ENCODE assay signal across 23 mouse cellular contexts in genomic region chr17:24362527-24362926, GRCm38 (mm10). TPM values are rescaled to one million over a fixed set of nuclear protein-coding genes. Genes with fewer than 3 reads are reported as not detected.
DNase-seq lines count a peak whose midpoint lies in the region; ATAC-seq and TF ChIP-seq lines count a peak whose summit lies in the region.
"Had no signal": no experiment of that assay in that cellular context is flagged by ENCODE, and none has a peak within 500 bp of the region (broad histone marks: within the 10 kb centered on the region; RNA-seq: fewer than 3 reads in every experiment).

No protein-coding gene starts in this region.

- peak; percentile 51 for DNase-seq in MN1 (ENCODE audit: low spot score)
- peak; percentile 69 for DNase-seq in kidney, adult 11 months
- peak; percentile 49 for DNase-seq in kidney, postnatal 0 days (ENCODE audit: low spot score)
- DNase-seq in liver, postnatal 0 days: no peak
- no peak for DNase-seq in cerebellum, adult 18-20 months
- DNase-seq in embryo, embryonic 10.5 days (ENCODE audit: low spot score): no peak
- no peak for DNase-seq in T-cell, adult 2 months (ENCODE audit: low spot score)
- DNase-seq: cerebellum, adult 9-11 months; embryo, embryonic 11 days; gastrocnemius, postnatal 10 days; heart, adult 2 months; layer of hippocampus, adult 9-11 months; lung, postnatal 36 days; spleen, adult 18-20 months; thymus, postnatal 25 days had no signal

- TF ChIP-seq CTCF in kidney, postnatal 0 days (IDR thresholded peaks at IDR 0.05; ENCODE audit: low read depth): no peak
- TF ChIP-seq CTCF in liver, postnatal 0 days (IDR thresholded peaks at IDR 0.05; ENCODE audit: low read depth): no peak

- H3K9ac ChIP-seq in kidney, postnatal 0 days (ENCODE audit: low read depth, low read length): no peak overlapping the region
- no peak overlapping the region for H3K9ac ChIP-seq in liver, postnatal 0 days (replicated peaks)
- H3K9ac ChIP-seq: embryonic facial prominence, embryonic 15.5 days; heart, embryonic 15.5 days; neural tube, embryonic 12.5 days had no signal

- H3K36me3 ChIP-seq in kidney, postnatal 0 days (ENCODE audit: insufficient read depth, low read length): 0 out of 2 replicates have a peak, but pooled peaks cover 13% of the 10 kb centered on the region
- peaks cover 28% of the 10 kb centered on the region for H3K36me3 ChIP-seq in liver, postnatal 0 days (replicated peaks; ENCODE audit: insufficient read depth, low read length)

- no peak overlapping the region for H3K4me2 ChIP-seq in kidney, postnatal 0 days (ENCODE audit: low read length)
- no peak overlapping the region for H3K4me2 ChIP-seq in liver, postnatal 0 days (ENCODE audit: low read depth, low read length)
- H3K4me2 ChIP-seq: embryonic facial prominence, embryonic 15.5 days; heart, embryonic 15.5 days; midbrain, embryonic 11.5 days; neural tube, embryonic 12.5 days had no signal

- peak; percentile 81 for ATAC-seq in kidney, postnatal 0 days (replicated peaks; ENCODE audit: low FRiP score, low read depth)
- peak; percentile 88 for ATAC-seq in liver, postnatal 0 days

- WGBS in kidney, postnatal 0 days: 60% methylated on average over 9 of the region's 9 CpGs
- WGBS in liver, postnatal 0 days (ENCODE audit: insufficient replicate concordance): 69% methylated on average over 9 of the region's 9 CpGs

- H3K9me3 ChIP-seq in kidney, postnatal 0 days (replicated peaks; ENCODE audit: low read length): no peaks in the 10 kb centered on the region
- H3K9me3 ChIP-seq in liver, postnatal 0 days (ENCODE audit: low read length): no peaks in the 10 kb centered on the region
- H3K9me3 ChIP-seq: embryonic facial prominence, embryonic 15.5 days; forebrain, embryonic 10.5 days; heart, embryonic 15.5 days; hindbrain, embryonic 10.5 days; neural tube, embryonic 12.5 days had no signal

- no peaks in the 10 kb centered on the region for H3K27me3 ChIP-seq in kidney, postnatal 0 days (ENCODE audit: insufficient read depth, low read length)
- H3K27me3 ChIP-seq in liver, postnatal 0 days (ENCODE audit: insufficient read depth, low read length): no peaks in the 10 kb centered on the region
- H3K27me3 ChIP-seq: embryonic facial prominence, embryonic 15.5 days; heart, embryonic 15.5 days; neural tube, embryonic 12.5 days had no signal

- TF ChIP-seq EP300 in liver, postnatal 0 days (IDR thresholded peaks at IDR 0.05; ENCODE audit: low read depth): no peak

- no peaks in the 10 kb centered on the region; the same call in 1 of the 2 replicates for H3K4me1 ChIP-seq in kidney, postnatal 0 days (replicated peaks; ENCODE audit: insufficient read depth, low read length)
- H3K4me1 ChIP-seq in liver, postnatal 0 days (ENCODE audit: insufficient read depth): peaks cover 38% of the 10 kb centered on the region
- H3K4me1 ChIP-seq: embryonic facial prominence, embryonic 15.5 days; heart, embryonic 15.5 days; neural tube, embryonic 12.5 days had no signal

- peak overlapping the region; percentile 42; the same call in 1 of the 2 replicates for H3K27ac ChIP-seq in kidney, postnatal 0 days
- H3K27ac ChIP-seq in liver, postnatal 0 days (ENCODE audit: low read depth): peak overlapping the region; percentile 37; the same call in 1 of the 2 replicates
- H3K27ac ChIP-seq: embryonic facial prominence, embryonic 15.5 days; forebrain, embryonic 10.5 days; heart, adult 2 months; heart, embryonic 15.5 days; hindbrain, embryonic 10.5 days; neural tube, embryonic 12.5 days had no signal

- H3K4me3 ChIP-seq in kidney, postnatal 0 days (replicated peaks; ENCODE audit: low read depth, low read length): no peak overlapping the region
- no peak overlapping the region for H3K4me3 ChIP-seq in liver, postnatal 0 days (ENCODE audit: low read depth, low read length)
- H3K4me3 ChIP-seq: embryonic facial prominence, embryonic 15.5 days; forebrain, embryonic 10.5 days; heart, adult 2 months; heart, embryonic 15.5 days; hindbrain, embryonic 10.5 days; neural tube, embryonic 12.5 days had no signal

RNA-seq across cellular contexts. Expression of gene Abca3, which starts 10.8 kb away (rescaled TPM):
- polyA plus RNA-seq in kidney, postnatal 0 days (2015; fragmentation: Nextera tagmentation; extraction: Ambion mirVana): 21.8 TPM in 2 replicates
- polyA plus RNA-seq in liver, postnatal 0 days (2015; fragmentation: Nextera tagmentation; extraction: Ambion mirVana): 6.4 and 7.1 TPM in 2 replicates

RNA-seq across cellular contexts. Expression of gene Abca17, which starts 11.7 kb away (rescaled TPM):
- not detected in 2 replicates for polyA plus RNA-seq in kidney, postnatal 0 days (2015; fragmentation: Nextera tagmentation; extraction: Ambion mirVana)
- polyA plus RNA-seq in liver, postnatal 0 days (2015; fragmentation: Nextera tagmentation; extraction: Ambion mirVana): not detected in 2 replicates
- polyA plus RNA-seq: C2C12; embryonic facial prominence, embryonic 15.5 days; forebrain, embryonic 10.5 days; heart, adult 2 months; heart, embryonic 15.5 days; hindbrain, embryonic 10.5 days; intestine, embryonic 14.5 days; midbrain, embryonic 11.5 days had no signal

RNA-seq across cellular contexts. Expression of gene Rnps1, which starts 51.8 kb away (rescaled TPM):
- polyA plus RNA-seq in kidney, postnatal 0 days (2015; fragmentation: Nextera tagmentation; extraction: Ambion mirVana): 191 and 203 TPM in 2 replicates
- polyA plus RNA-seq in liver, postnatal 0 days (2015; fragmentation: Nextera tagmentation; extraction: Ambion mirVana): 67.4 and 69.9 TPM in 2 replicates

Comparison
In these comparisons a context has a peak if more than half of its experiments do, and no peak if none do; other contexts are left out.
1. DNase-seq: peak in MN1 (single experiment), kidney, adult 11 months (single experiment) and kidney, postnatal 0 days (single experiment); none in liver, postnatal 0 days (single experiment), cerebellum, adult 18-20 months (0 of 2), embryo, embryonic 10.5 days (single experiment) and T-cell, adult 2 months (single experiment).